Mouse (Mus musculus) cerebellum, postnatal 4 days (tissue): ENCODE measurements at regions not wholly inside any gene's neighbourhood (a gene's known extent, or its start where the extent isn't known, plus 50 kb on each side); places are given as distances from the start of the nearest gene placed in this dataset.
A peak's percentile ranks its signal among the peaks of the same experiment; 100 is the strongest.

Experiments used
- DNase-seq, 2 experiments: peaks; one replicate each; pipeline ENCODE4 v3.0.0; 2022; ENCODE audit warnings: low spot score in 2 of 2, mixed read lengths in 1 of 2

GRCm38 (mm10) chr13:112121110-112121509, 167.1 kb upstream of the Ankrd55 start:
- no peak for DNase-seq

- peak in 1 of 2 experiments; percentile 33 for DNase-seq
Measured at GRCm38 (mm10) chr13:112122842-112123373, 165.3 kb upstream of the Ankrd55 start.

GRCm38 (mm10) chr13:112125769-112126469, 162.3 kb upstream of the Ankrd55 start:
- DNase-seq, result no peak

GRCm38 (mm10) chr13:112130220-112130619, 158.0 kb upstream of the Ankrd55 start:
- no peak for DNase-seq

- DNase-seq, result no peak
Measured at GRCm38 (mm10) chr13:112130774-112131173, 157.5 kb upstream of the Ankrd55 start.

GRCm38 (mm10) chr13:112131191-112131590, 157.1 kb upstream of the Ankrd55 start:
- DNase-seq, result no peak

- DNase-seq, result no peak
Measured at GRCm38 (mm10) chr13:112133736-112134135, 154.5 kb upstream of the Ankrd55 start.

- DNase-seq, result no peak
Measured at GRCm38 (mm10) chr13:112134701-112135100, 153.6 kb upstream of the Ankrd55 start.

- no peak for DNase-seq
Measured at GRCm38 (mm10) chr13:112135777-112136176, 152.5 kb upstream of the Ankrd55 start.

- no peak for DNase-seq
Measured at GRCm38 (mm10) chr13:112136850-112137249, 151.4 kb upstream of the Ankrd55 start.

- no peak for DNase-seq
Measured at GRCm38 (mm10) chr13:112140871-112141270, 147.4 kb upstream of the Ankrd55 start.

- DNase-seq, result no peak
Measured at GRCm38 (mm10) chr13:112144393-112145348, 143.6 kb upstream of the Ankrd55 start.

- peak in 1 of 2 experiments; percentile 37 for DNase-seq
Measured at GRCm38 (mm10) chr13:112152614-112153550, 135.4 kb upstream of the Ankrd55 start.

- peak; percentile 31 to 78 for DNase-seq
Measured at GRCm38 (mm10) chr13:112153681-112154127, 134.5 kb upstream of the Ankrd55 start.

GRCm38 (mm10) chr13:112159430-112160172, 128.7 kb upstream of the Ankrd55 start:
- no peak for DNase-seq

GRCm38 (mm10) chr13:112160173-112160641, 128.0 kb upstream of the Ankrd55 start:
- peak in 1 of 2 experiments; percentile 64 for DNase-seq

- DNase-seq, result no peak
Measured at GRCm38 (mm10) chr13:112160726-112161125, 127.5 kb upstream of the Ankrd55 start.

- DNase-seq, result no peak
Measured at GRCm38 (mm10) chr13:112161886-112162285, 126.4 kb upstream of the Ankrd55 start.

- no peak for DNase-seq
Measured at GRCm38 (mm10) chr13:112165921-112166320, 122.3 kb upstream of the Ankrd55 start.

- no peak for DNase-seq
Measured at GRCm38 (mm10) chr13:112166338-112166802, 121.9 kb upstream of the Ankrd55 start.
